Mouse (Mus musculus): ENCODE measurements at regions not wholly inside any gene's neighbourhood (a gene's known extent, or its start where the extent isn't known, plus 50 kb on each side); places are given as distances from the start of the nearest gene placed in this dataset.
A peak's percentile ranks its signal among the peaks of the same experiment; 100 is the strongest.

GRCm38 (mm10) chr10:31076948-31077347 is 234.3 kb upstream of the Hey2 start:
- peak; percentile 59 for ATAC-seq (ENCODE audit: low FRiP score, low TSS enrichment)
- Histone ChIP-seq H3K27me3 (ENCODE audit: insufficient read depth, low read length) (no peaks in the 10 kb centered on the region), H3K4me2 (replicated peaks; ENCODE audit: low read depth, low read length) (no peak overlapping the region; the same call in 1 of the 2 replicates), H3K36me3 (ENCODE audit: insufficient read depth, low read length) (no peaks in the 10 kb centered on the region), H3K9me3 (ENCODE audit: low read length) (no peaks in the 10 kb centered on the region), H3K9ac (replicated peaks; ENCODE audit: low read length) (no peak overlapping the region), H3K27ac (ENCODE audit: low read length) (no peak overlapping the region), H3K4me1 (ENCODE audit: insufficient read depth, low read length) (no peaks in the 10 kb centered on the region), H3K4me3 (ENCODE audit: low read length) (no peak overlapping the region)
- 32% methylated on average over 4 of the region's 4 CpGs for WGBS

- H3K4me1 ChIP-seq (ENCODE audit: insufficient read depth, low read length): no peaks in the 10 kb centered on the region
- H3K27me3 ChIP-seq (ENCODE audit: insufficient read depth, low read length): no peaks in the 10 kb centered on the region
- WGBS: 62% methylated on average over 8 of the region's 8 CpGs
- no peaks in the 10 kb centered on the region for H3K36me3 ChIP-seq (ENCODE audit: insufficient read depth, low read length)
- H3K9ac ChIP-seq (replicated peaks; ENCODE audit: low read length): no peak overlapping the region
- ATAC-seq (ENCODE audit: low FRiP score, low TSS enrichment): peak; percentile 35; the same call in 1 of the 2 replicates
- no peak overlapping the region; the same call in 1 of the 2 replicates for H3K4me2 ChIP-seq (replicated peaks; ENCODE audit: low read depth, low read length)
- no peaks in the 10 kb centered on the region for H3K9me3 ChIP-seq (ENCODE audit: low read length)
- no peak overlapping the region for H3K27ac ChIP-seq (ENCODE audit: low read length)
- no peak overlapping the region for H3K4me3 ChIP-seq (ENCODE audit: low read length)
Observed at GRCm38 (mm10) chr10:31076415-31076814, 233.8 kb upstream of the Hey2 start.

GRCm38 (mm10) chr10:31074004-31074645 is 231.5 kb upstream of the Hey2 start:
- ATAC-seq (ENCODE audit: low FRiP score, low TSS enrichment): no peak
- Histone ChIP-seq H3K4me2 (replicated peaks; ENCODE audit: low read depth, low read length) (no peak overlapping the region), H3K9ac (replicated peaks; ENCODE audit: low read length) (no peak overlapping the region), H3K27me3 (ENCODE audit: insufficient read depth, low read length) (no peaks in the 10 kb centered on the region), H3K4me1 (ENCODE audit: insufficient read depth, low read length) (no peaks in the 10 kb centered on the region), H3K4me3 (ENCODE audit: low read length) (no peak overlapping the region), H3K9me3 (ENCODE audit: low read length) (no peaks in the 10 kb centered on the region), H3K36me3 (ENCODE audit: insufficient read depth, low read length) (no peaks in the 10 kb centered on the region), H3K27ac (ENCODE audit: low read length) (no peak overlapping the region)
- WGBS: 69% methylated on average over 4 of the region's 4 CpGs

- ATAC-seq (ENCODE audit: low FRiP score, low TSS enrichment): no peak
- Histone ChIP-seq H3K36me3 (ENCODE audit: insufficient read depth, low read length) (no peaks in the 10 kb centered on the region), H3K27ac (ENCODE audit: low read length) (no peak overlapping the region), H3K4me2 (replicated peaks; ENCODE audit: low read depth, low read length) (no peak overlapping the region), H3K27me3 (ENCODE audit: insufficient read depth, low read length) (no peaks in the 10 kb centered on the region), H3K4me3 (ENCODE audit: low read length) (no peak overlapping the region), H3K9ac (replicated peaks; ENCODE audit: low read length) (no peak overlapping the region), H3K9me3 (ENCODE audit: low read length) (no peaks in the 10 kb centered on the region), H3K4me1 (ENCODE audit: insufficient read depth, low read length) (no peaks in the 10 kb centered on the region)
Observed at GRCm38 (mm10) chr10:31068668-31069223, 226.1 kb upstream of the Hey2 start.

- Histone ChIP-seq H3K4me2 (replicated peaks; ENCODE audit: low read depth, low read length) (no peak overlapping the region), H3K27ac (ENCODE audit: low read length) (no peak overlapping the region), H3K4me1 (ENCODE audit: insufficient read depth, low read length) (no peaks in the 10 kb centered on the region), H3K9me3 (ENCODE audit: low read length) (no peaks in the 10 kb centered on the region), H3K27me3 (ENCODE audit: insufficient read depth, low read length) (no peaks in the 10 kb centered on the region), H3K9ac (replicated peaks; ENCODE audit: low read length) (no peak overlapping the region), H3K36me3 (ENCODE audit: insufficient read depth, low read length) (no peaks in the 10 kb centered on the region), H3K4me3 (ENCODE audit: low read length) (no peak overlapping the region)
- ATAC-seq (ENCODE audit: low FRiP score, low TSS enrichment): no peak
- WGBS: 13% methylated on average over 2 of the region's 2 CpGs
Observed at GRCm38 (mm10) chr10:31062732-31063131, 220.1 kb upstream of the Hey2 start.

GRCm38 (mm10) chr10:31053260-31053659 is 210.7 kb upstream of the Hey2 start:
- Histone ChIP-seq H3K9ac (replicated peaks; ENCODE audit: low read length) (no peak overlapping the region), H3K36me3 (ENCODE audit: insufficient read depth, low read length) (no peaks in the 10 kb centered on the region), H3K27me3 (ENCODE audit: insufficient read depth, low read length) (no peaks in the 10 kb centered on the region), H3K9me3 (ENCODE audit: low read length) (no peaks in the 10 kb centered on the region), H3K27ac (ENCODE audit: low read length) (no peak overlapping the region), H3K4me2 (replicated peaks; ENCODE audit: low read depth, low read length) (no peak overlapping the region), H3K4me3 (ENCODE audit: low read length) (no peak overlapping the region), H3K4me1 (ENCODE audit: insufficient read depth, low read length) (no peaks in the 10 kb centered on the region)
- no peak for ATAC-seq (ENCODE audit: low FRiP score, low TSS enrichment)
- 86% methylated on average over 8 of the region's 8 CpGs for WGBS

GRCm38 (mm10) chr10:31051222-31051621 is 208.6 kb upstream of the Hey2 start:
- H3K9me3 ChIP-seq (ENCODE audit: low read length): no peaks in the 10 kb centered on the region
- no peak overlapping the region for H3K4me2 ChIP-seq (replicated peaks; ENCODE audit: low read depth, low read length)
- H3K4me3 ChIP-seq (ENCODE audit: low read length): no peak overlapping the region
- H3K4me1 ChIP-seq (ENCODE audit: insufficient read depth, low read length): no peaks in the 10 kb centered on the region
- no peak overlapping the region for H3K27ac ChIP-seq (ENCODE audit: low read length)
- 93% methylated on average over 1 of the region's 1 CpGs for WGBS
- no peaks in the 10 kb centered on the region for H3K27me3 ChIP-seq (ENCODE audit: insufficient read depth, low read length)
- no peak overlapping the region for H3K9ac ChIP-seq (replicated peaks; ENCODE audit: low read length)
- H3K36me3 ChIP-seq (ENCODE audit: insufficient read depth, low read length): no peaks in the 10 kb centered on the region
- no peak for ATAC-seq (ENCODE audit: low FRiP score, low TSS enrichment)

GRCm38 (mm10) chr10:31049352-31049751 is 206.8 kb upstream of the Hey2 start:
- no peak overlapping the region for H3K9ac ChIP-seq (replicated peaks; ENCODE audit: low read length)
- H3K27me3 ChIP-seq (ENCODE audit: insufficient read depth, low read length): no peaks in the 10 kb centered on the region
- no peak overlapping the region for H3K27ac ChIP-seq (ENCODE audit: low read length)
- H3K36me3 ChIP-seq (ENCODE audit: insufficient read depth, low read length): no peaks in the 10 kb centered on the region
- 91% methylated on average over 2 of the region's 2 CpGs for WGBS
- no peaks in the 10 kb centered on the region for H3K9me3 ChIP-seq (ENCODE audit: low read length)
- no peaks in the 10 kb centered on the region for H3K4me1 ChIP-seq (ENCODE audit: insufficient read depth, low read length)
- H3K4me2 ChIP-seq (replicated peaks; ENCODE audit: low read depth, low read length): no peak overlapping the region
- no peak overlapping the region for H3K4me3 ChIP-seq (ENCODE audit: low read length)
- no peak for ATAC-seq (ENCODE audit: low FRiP score, low TSS enrichment)

- no peaks in the 10 kb centered on the region for H3K4me1 ChIP-seq (ENCODE audit: insufficient read depth, low read length)
- no peak overlapping the region for H3K9ac ChIP-seq (replicated peaks; ENCODE audit: low read length)
- no peak overlapping the region for H3K4me3 ChIP-seq (ENCODE audit: low read length)
- H3K36me3 ChIP-seq (ENCODE audit: insufficient read depth, low read length): no peaks in the 10 kb centered on the region
- H3K9me3 ChIP-seq (ENCODE audit: low read length): no peaks in the 10 kb centered on the region
- WGBS: 86% methylated on average over 4 of the region's 4 CpGs
- no peak for ATAC-seq (ENCODE audit: low FRiP score, low TSS enrichment)
- no peak overlapping the region for H3K27ac ChIP-seq (ENCODE audit: low read length)
- H3K4me2 ChIP-seq (replicated peaks; ENCODE audit: low read depth, low read length): no peak overlapping the region
- H3K27me3 ChIP-seq (ENCODE audit: insufficient read depth, low read length): no peaks in the 10 kb centered on the region
Observed at GRCm38 (mm10) chr10:31035611-31036010, 193.0 kb upstream of the Hey2 start.

GRCm38 (mm10) chr10:31034782-31035181 is 192.2 kb upstream of the Hey2 start:
- ATAC-seq (ENCODE audit: low FRiP score, low TSS enrichment): no peak
- WGBS: 50% methylated on average over 3 of the region's 3 CpGs
- no peak overlapping the region for H3K9ac ChIP-seq (replicated peaks; ENCODE audit: low read length)
- no peaks in the 10 kb centered on the region for H3K27me3 ChIP-seq (ENCODE audit: insufficient read depth, low read length)
- no peaks in the 10 kb centered on the region for H3K4me1 ChIP-seq (ENCODE audit: insufficient read depth, low read length)
- no peak overlapping the region for H3K4me3 ChIP-seq (ENCODE audit: low read length)
- H3K9me3 ChIP-seq (ENCODE audit: low read length): no peaks in the 10 kb centered on the region
- no peak overlapping the region for H3K4me2 ChIP-seq (replicated peaks; ENCODE audit: low read depth, low read length)
- H3K36me3 ChIP-seq (ENCODE audit: insufficient read depth, low read length): no peaks in the 10 kb centered on the region
- no peak overlapping the region for H3K27ac ChIP-seq (ENCODE audit: low read length)

Measured in kidney, embryonic 16.5 days (tissue).